Mouse (Mus musculus) retina, postnatal 7 days (tissue): Measurements from ENCODE around the gene Smarcd1.

ENCODE experiments used
- DNase-seq: peaks from one replicate; pipeline ENCODE4 v3.0.0-alpha.2; 2012; ENCODE audit warnings: low read depth, low spot score

Smarcd1 gene

DNA sequence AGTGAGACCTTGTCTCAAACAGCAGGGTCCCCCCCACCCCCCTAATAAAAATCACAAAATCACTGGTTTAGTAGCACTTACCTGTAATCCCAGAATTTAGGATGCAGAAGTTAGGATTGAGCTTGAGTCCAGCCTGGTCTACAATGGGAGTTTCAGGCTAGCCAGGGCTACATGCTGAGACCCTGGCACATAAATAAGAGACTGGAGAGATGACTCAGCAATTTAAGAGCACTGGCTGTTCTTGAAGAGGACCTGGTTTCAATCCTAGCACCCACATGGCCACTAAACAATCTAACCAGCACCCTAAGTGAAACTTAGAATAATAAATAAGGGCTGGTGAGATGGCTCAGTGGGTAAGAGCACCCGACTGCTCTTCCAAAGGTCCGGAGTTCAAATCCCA is 29.2 kb downstream of the Smarcd1 start:
- no peak for DNase-seq

DNA sequence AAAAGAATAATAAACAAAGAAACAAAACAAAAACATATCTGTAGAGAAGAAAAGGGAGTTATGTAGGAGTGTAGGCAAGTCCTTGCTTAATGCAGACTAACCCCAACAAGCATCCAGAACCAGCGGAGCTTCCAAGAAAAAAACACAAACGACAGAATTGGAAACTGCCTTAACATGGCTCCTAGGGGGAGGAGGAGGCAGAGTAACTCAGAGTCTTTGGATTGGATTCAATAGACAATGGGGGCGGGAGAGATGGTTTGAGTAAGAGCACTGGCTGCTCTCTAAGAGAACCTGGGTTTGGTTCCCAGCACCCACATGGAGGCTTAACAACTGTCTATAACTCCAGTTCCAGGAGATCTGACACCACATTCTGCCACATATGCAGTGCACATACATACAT is 29.7 kb downstream of the Smarcd1 start:
- DNase-seq, result no peak

DNA sequence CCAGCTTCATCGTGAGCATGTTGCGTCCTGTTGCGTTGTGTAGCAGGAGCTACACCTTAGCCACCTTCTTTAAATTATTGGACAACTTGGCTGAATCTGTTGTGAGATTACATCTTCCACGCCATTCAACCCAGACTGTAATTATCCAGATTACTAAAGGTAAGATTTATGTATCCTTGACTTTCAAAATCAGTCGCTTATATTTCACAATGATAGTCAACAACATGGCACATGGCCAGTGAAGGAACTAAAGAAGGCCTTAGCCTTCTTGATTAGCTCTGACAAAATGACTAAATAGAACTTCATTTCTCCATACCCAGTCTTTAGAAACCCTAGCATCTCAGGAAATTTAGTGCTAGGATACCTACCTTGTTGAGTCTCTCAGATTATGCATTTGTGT is 31.3 kb downstream of the Smarcd1 start:
- DNase-seq, result no peak

DNA sequence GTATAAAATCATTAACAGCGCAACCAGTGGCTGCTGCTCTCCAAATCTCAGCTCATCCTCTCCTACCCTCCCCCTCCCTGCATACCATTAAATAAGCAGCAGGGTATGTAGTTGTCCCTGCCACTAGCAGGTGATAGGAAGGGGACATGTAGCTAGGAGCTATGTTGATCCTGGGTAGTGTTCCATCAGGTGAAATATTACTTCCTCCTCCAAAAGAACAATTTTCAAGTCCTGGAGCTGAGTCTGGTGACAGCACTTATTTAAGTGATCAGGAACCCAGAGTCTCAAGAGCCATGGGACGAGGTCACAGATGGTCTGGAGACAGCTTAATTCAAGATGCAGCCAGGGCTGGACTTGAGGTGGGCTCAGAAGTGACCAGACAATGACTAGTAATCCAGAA is 33.7 kb downstream of the Smarcd1 start:
- DNase-seq, result no peak

DNA sequence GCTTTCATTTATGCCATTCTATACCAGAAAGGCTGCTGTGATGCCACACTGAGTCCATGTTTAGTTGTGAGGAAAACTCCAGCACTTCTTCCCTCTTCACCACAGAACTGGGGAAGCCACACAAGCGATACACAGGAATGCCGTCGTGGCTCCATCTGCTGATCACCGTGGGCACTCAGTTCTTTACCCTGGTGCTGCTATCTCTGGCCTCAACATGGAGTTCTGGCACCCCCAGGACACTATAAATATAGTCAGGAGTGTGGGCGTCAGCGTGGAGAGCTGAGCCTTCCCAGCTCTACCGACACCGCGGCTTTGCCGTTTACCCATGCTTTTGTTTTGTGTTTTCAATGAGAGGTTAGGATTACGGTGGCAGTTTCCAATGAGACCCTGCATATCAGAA is 34.7 kb downstream of the Smarcd1 start:
- no peak for DNase-seq

DNA sequence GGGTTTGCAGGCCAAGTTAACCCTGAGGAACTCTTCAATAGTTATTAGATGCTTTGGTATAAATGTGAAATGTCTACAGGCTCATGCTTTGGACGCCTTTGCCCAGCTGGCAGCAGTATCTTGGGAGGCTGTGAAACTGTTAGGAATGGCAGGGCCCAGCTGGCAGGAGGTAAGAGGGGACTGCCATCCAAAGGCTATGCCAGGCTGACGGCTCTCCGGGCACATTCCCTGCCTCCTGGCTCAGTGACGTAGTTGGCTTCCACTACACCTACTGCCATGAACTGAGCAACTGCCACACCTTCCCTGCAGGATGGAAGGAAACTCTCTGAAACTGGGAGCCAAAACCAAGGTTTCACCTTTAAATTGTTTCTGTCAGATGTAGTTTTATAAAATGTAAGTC is 38.3 kb downstream of the Smarcd1 start:
- DNase-seq, result no peak

DNA sequence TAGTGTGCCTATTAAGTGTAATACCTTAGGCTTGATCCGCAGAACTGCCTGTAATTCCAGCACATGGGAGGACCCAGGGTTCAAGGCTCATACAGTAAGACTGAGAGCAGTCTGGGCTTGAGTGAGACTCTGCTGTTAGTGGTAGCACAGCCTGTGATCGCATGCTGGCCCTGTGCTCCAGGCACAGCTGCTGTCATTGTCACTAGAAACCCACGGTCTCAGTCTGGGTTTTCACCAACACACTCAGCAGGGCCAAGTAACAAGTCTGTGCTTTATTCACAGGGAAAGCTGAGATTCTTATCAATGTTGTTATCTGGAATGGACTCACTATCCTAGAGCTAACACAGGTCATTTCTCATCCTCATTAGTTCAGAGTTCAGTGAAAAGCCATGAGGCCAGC is 52.3 kb downstream of the Smarcd1 start:
- DNase-seq, result no peak
